Mouse (Mus musculus): ENCODE results near the gene Mefv. TPM values are rescaled to one million over a fixed set of nuclear protein-coding genes. Genes with fewer than 3 reads are reported as not detected.
"Not testable (repeated sequence)": the region's sequence is repeated elsewhere in the genome, so short reads cannot be mapped to it uniquely, and the experiment has no call there.

The Mefv gene
- polyA plus RNA-seq, 1 experiment from 2014 or later, result not detected

GRCm38 (mm10) chr16:3700893-3701292 is 17.0 kb downstream of the Mefv start:
- ATAC-seq (ENCODE audit: low FRiP score, low TSS enrichment) (no peak), DNase-seq (ENCODE audit: low spot score) (no peak)
- H3K4me2 ChIP-seq (replicated peaks; ENCODE audit: low read depth), result no peak overlapping the region
- no peak overlapping the region for H3K27ac ChIP-seq (replicated peaks)
- no peaks in the 10 kb centered on the region for H3K27me3 ChIP-seq (ENCODE audit: control insufficient read depth, insufficient read depth, low read length)
- TF ChIP-seq CTCF (IDR thresholded peaks at IDR 0.05; ENCODE audit: low read depth) (no peak), EP300 (optimal IDR thresholded peaks at IDR 0.05) (no peak)
- H3K36me3 ChIP-seq (ENCODE audit: control insufficient read depth, insufficient read depth, low read length), result no peaks in the 10 kb centered on the region
- WGBS, result 63% methylated on average over 1 of the region's 1 CpGs
- H3K4me1 ChIP-seq (replicated peaks; ENCODE audit: control insufficient read depth, insufficient read depth), result no peaks in the 10 kb centered on the region
- no peak overlapping the region for H3K4me3 ChIP-seq (ENCODE audit: low read depth, low read length)
- no peaks in the 10 kb centered on the region for H3K9me3 ChIP-seq (ENCODE audit: control insufficient read depth, low read length)
- H3K9ac ChIP-seq (ENCODE audit: low read length), result no peak overlapping the region

GRCm38 (mm10) chr16:3699281-3699680 is 18.6 kb downstream of the Mefv start:
- ATAC-seq (ENCODE audit: low FRiP score, low TSS enrichment), result no peak
- 80% methylated on average over 8 of the region's 8 CpGs for WGBS
- no peak for TF ChIP-seq EP300 (optimal IDR thresholded peaks at IDR 0.05)

GRCm38 (mm10) chr16:3689608-3690007 is 28.3 kb downstream of the Mefv start:
- not testable (repeated sequence) for H3K9ac ChIP-seq (ENCODE audit: low read length); H3K36me3 ChIP-seq (ENCODE audit: control insufficient read depth, insufficient read depth, low read length); H3K4me2 ChIP-seq (replicated peaks; ENCODE audit: low read depth); ATAC-seq (ENCODE audit: low FRiP score, low TSS enrichment); H3K4me1 ChIP-seq (replicated peaks; ENCODE audit: control insufficient read depth, insufficient read depth); H3K27ac ChIP-seq (replicated peaks); H3K27me3 ChIP-seq (ENCODE audit: control insufficient read depth, insufficient read depth, low read length); H3K9me3 ChIP-seq (ENCODE audit: control insufficient read depth, low read length); DNase-seq (ENCODE audit: low spot score); H3K4me3 ChIP-seq (ENCODE audit: low read depth, low read length)
- 50% methylated on average over 20 of the region's 20 CpGs for whole genome bisulfite sequencing

More at GRCm38 (mm10) chr16:3699281-3699680, 18.6 kb downstream of the Mefv start:
- Histone ChIP-seq H3K4me3 (ENCODE audit: low read depth, low read length) (no peak overlapping the region), H3K27ac (replicated peaks) (no peak overlapping the region), H3K4me2 (replicated peaks; ENCODE audit: low read depth) (no peak overlapping the region), H3K27me3 (ENCODE audit: control insufficient read depth, insufficient read depth, low read length) (no peaks in the 10 kb centered on the region), H3K9me3 (ENCODE audit: control insufficient read depth, low read length) (no peaks in the 10 kb centered on the region), H3K9ac (ENCODE audit: low read length) (no peak overlapping the region), H3K36me3 (ENCODE audit: control insufficient read depth, insufficient read depth, low read length) (no peaks in the 10 kb centered on the region), H3K4me1 (replicated peaks; ENCODE audit: control insufficient read depth, insufficient read depth) (no peaks in the 10 kb centered on the region)
- DNase-seq (ENCODE audit: low spot score), result no peak

Other genes starting within 250 kb of the Mefv start
- not detected in 2 replicates for gene Olfr161, start 127.1 kb downstream of the Mefv start, polyA plus RNA-seq (2015; fragmentation: Nextera tagmentation; extraction: Ambion mirVana)
- 19.1 and 22.7 TPM in 2 replicates for gene Zfp263, start 26.0 kb upstream of the Mefv start, polyA plus RNA-seq (2015; fragmentation: Nextera tagmentation; extraction: Ambion mirVana)
- not detected in 2 replicates for gene Olfr15, start 112.8 kb upstream of the Mefv start, polyA plus RNA-seq (2015; fragmentation: Nextera tagmentation; extraction: Ambion mirVana)
- gene Zfp174, start 129.2 kb upstream of the Mefv start, polyA plus RNA-seq (2015; fragmentation: Nextera tagmentation; extraction: Ambion mirVana), result 0.44 and 0.62 TPM in 2 replicates
- gene Naa60, start 154.3 kb upstream of the Mefv start, polyA plus RNA-seq (2015; fragmentation: Nextera tagmentation; extraction: Ambion mirVana), result 26.7 and 30.8 TPM in 2 replicates
- gene Zfp597, start 166.5 kb upstream of the Mefv start, polyA plus RNA-seq (2015; fragmentation: Nextera tagmentation; extraction: Ambion mirVana), result 2.2 and 3.5 TPM in 2 replicates
- 0.75 and 1.9 TPM in 2 replicates for gene Gm20695, start 166.6 kb upstream of the Mefv start, polyA plus RNA-seq (2015; fragmentation: Nextera tagmentation; extraction: Ambion mirVana)
- 8.3 and 8.5 TPM in 2 replicates for gene 1700037C18Rik, start 190.6 kb upstream of the Mefv start, polyA plus RNA-seq (2015; fragmentation: Nextera tagmentation; extraction: Ambion mirVana)
- gene Cluap1, start 190.7 kb upstream of the Mefv start, polyA plus RNA-seq (2015; fragmentation: Nextera tagmentation; extraction: Ambion mirVana), result 13.6 and 13.8 TPM in 2 replicates

All from stomach, postnatal 0 days (tissue).